Mouse (Mus musculus): ENCODE measurements around the gene C1qbp. TPM values are rescaled to one million over a fixed set of nuclear protein-coding genes. Genes with fewer than 3 reads are reported as not detected.

C1qbp gene
- polyA plus RNA-seq, 1 experiment = 22.1 TPM

DNA sequence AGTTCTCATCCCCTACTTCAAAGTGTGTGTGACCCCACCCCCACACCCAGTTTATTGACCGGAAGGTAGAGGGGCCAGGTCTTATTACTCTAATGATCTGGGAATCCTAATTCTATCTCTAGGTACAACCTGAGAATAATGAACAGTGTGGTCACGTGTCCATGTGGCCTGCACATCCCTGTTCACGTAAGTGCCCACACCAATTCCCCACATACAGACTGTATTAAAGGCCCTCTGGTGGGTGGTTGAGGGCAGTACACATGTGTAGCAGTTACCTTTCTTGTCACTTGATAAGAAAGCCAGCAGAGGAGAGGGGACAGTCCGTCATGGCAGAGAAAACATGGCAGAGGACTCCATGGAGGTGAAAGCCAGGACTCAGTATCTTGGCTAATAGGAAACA is 8.9 kb downstream of the C1qbp start:
- no peak overlapping the region for H3K27ac ChIP-seq (ENCODE audit: control insufficient read depth, insufficient read depth, low read depth, low read length)
- H3K27me3 ChIP-seq (ENCODE audit: control insufficient read depth, insufficient read depth, low read length) = no peaks in the 10 kb centered on the region
- H3K36me3 ChIP-seq (ENCODE audit: control insufficient read depth, insufficient read depth, low read length) = peaks cover 2% of the 10 kb centered on the region; the same call in 1 of the 2 replicates
- H3K4me3 ChIP-seq (ENCODE audit: control insufficient read depth, low read depth, low read length) = no peak overlapping the region
- TF ChIP-seq POLR2A (IDR thresholded peaks at IDR 0.05; ENCODE audit: control insufficient read depth, low read depth, low read length) (no peak), CTCF (IDR thresholded peaks at IDR 0.05; ENCODE audit: control insufficient read depth, insufficient read depth, insufficient replicate concordance, low read depth, low read length) (no peak)
- H3K4me1 ChIP-seq (ENCODE audit: control insufficient read depth, insufficient read depth, low read length) = peaks cover 2% of the 10 kb centered on the region

GRCm38 (mm10) chr11:70972586-70972985 is 10.2 kb downstream of the C1qbp start:
- TF ChIP-seq POLR2A (IDR thresholded peaks at IDR 0.05; ENCODE audit: control insufficient read depth, low read depth, low read length) (no peak), CTCF (IDR thresholded peaks at IDR 0.05; ENCODE audit: control insufficient read depth, insufficient read depth, insufficient replicate concordance, low read depth, low read length) (no peak)
- peak overlapping the region; percentile 58 for H3K4me3 ChIP-seq (ENCODE audit: control insufficient read depth, low read depth, low read length)
- H3K27ac ChIP-seq (ENCODE audit: control insufficient read depth, insufficient read depth, low read depth, low read length) = no peak overlapping the region
- peaks cover 4% of the 10 kb centered on the region for H3K4me1 ChIP-seq (ENCODE audit: control insufficient read depth, insufficient read depth, low read length)
- H3K27me3 ChIP-seq (ENCODE audit: control insufficient read depth, insufficient read depth, low read length) = no peaks in the 10 kb centered on the region
- peaks cover 2% of the 10 kb centered on the region; the same call in 1 of the 2 replicates for H3K36me3 ChIP-seq (ENCODE audit: control insufficient read depth, insufficient read depth, low read length)

DNA sequence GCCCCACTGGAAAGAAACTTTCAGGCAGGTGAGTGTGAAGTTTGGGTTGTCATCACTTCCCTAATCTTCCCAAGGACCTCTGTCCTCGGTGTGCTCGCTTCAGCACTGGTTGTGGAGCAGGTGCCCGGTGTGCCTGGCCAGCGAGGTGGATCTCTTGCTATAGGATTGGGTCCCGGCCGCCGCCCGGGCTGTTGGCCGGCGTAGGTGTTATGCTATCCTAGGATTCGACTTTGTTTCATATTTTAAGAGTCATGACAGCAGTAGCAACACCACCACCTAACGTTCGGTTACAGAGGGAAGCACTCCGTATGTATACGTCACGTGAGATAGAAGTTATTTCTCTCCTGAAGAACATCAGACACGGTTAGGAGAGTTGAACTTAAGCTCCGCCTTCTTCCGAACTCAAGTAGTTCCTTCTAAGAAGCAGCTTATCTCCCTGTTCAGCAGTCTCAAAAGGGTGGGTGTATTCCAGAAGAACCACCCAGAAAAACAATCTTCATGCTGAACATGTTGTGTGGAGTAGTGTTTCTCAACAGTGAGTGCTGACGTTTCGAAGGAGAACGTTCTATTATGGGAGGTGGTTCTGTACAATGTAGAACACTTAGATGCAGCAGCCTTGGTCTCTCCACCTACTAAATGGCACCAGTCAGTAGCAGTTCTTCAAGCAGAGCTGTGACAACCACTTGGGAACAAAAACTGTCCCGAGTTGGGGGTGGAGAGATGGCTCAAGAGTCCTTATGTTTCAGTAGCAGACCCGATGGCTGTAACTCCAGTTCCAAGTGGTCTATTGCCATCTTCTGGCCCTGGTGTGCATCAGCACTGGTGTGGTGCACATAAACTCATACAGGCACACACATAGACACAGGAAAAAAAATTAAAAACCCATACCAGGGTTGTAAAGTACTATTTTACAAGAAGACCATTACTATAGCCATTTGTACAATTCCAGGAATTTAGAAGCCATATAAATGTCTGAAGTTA is 12.0 kb downstream of the C1qbp start:
- H3K36me3 ChIP-seq (ENCODE audit: control insufficient read depth, insufficient read depth, low read length) = no peaks in the 10 kb centered on the region
- H3K27ac ChIP-seq (ENCODE audit: control insufficient read depth, insufficient read depth, low read depth, low read length) = peak overlapping the region; percentile 94
- peaks cover 4% of the 10 kb centered on the region for H3K4me1 ChIP-seq (ENCODE audit: control insufficient read depth, insufficient read depth, low read length)
- TF ChIP-seq CTCF (IDR thresholded peaks at IDR 0.05; ENCODE audit: control insufficient read depth, insufficient read depth, insufficient replicate concordance, low read depth, low read length) = no peak
- no peak for TF ChIP-seq POLR2A (IDR thresholded peaks at IDR 0.05; ENCODE audit: control insufficient read depth, low read depth, low read length)
- H3K4me3 ChIP-seq (ENCODE audit: control insufficient read depth, low read depth, low read length) = peak overlapping the region; percentile 89
- H3K27me3 ChIP-seq (ENCODE audit: control insufficient read depth, insufficient read depth, low read length) = no peaks in the 10 kb centered on the region

- Histone ChIP-seq H3K4me3 (ENCODE audit: control insufficient read depth, low read depth, low read length) (peak within 1 kb of the TSS; percentile 89), H3K27ac (ENCODE audit: control insufficient read depth, insufficient read depth, low read depth, low read length) (peak within 1 kb of the TSS; percentile 94), H3K27me3 (ENCODE audit: control insufficient read depth, insufficient read depth, low read length) (no peaks in the 10 kb centered on the region), H3K36me3 (ENCODE audit: control insufficient read depth, insufficient read depth, low read length) (no peaks in the 10 kb centered on the region; the same call in 1 of the 2 replicates), H3K4me1 (ENCODE audit: control insufficient read depth, insufficient read depth, low read length) (peaks cover 4% of the 10 kb centered on the region)
- TF ChIP-seq CTCF (IDR thresholded peaks at IDR 0.05; ENCODE audit: control insufficient read depth, insufficient read depth, insufficient replicate concordance, low read depth, low read length) (no peak), POLR2A (IDR thresholded peaks at IDR 0.05; ENCODE audit: control insufficient read depth, low read depth, low read length) (peak; percentile 98)
These were observed 12.8 kb downstream of the C1qbp start, which contains the start of the genes Nup88 and Rpain for GRCm38 (mm10) chr11:70969821-70970559. Nup88 (minus strand) TSS chr11:70969973. Rpain (plus strand) TSS chr11:70970213.

- H3K4me1 ChIP-seq (ENCODE audit: control insufficient read depth, insufficient read depth, low read length) = peaks cover 4% of the 10 kb centered on the region
- peak overlapping the region; percentile 89 for H3K4me3 ChIP-seq (ENCODE audit: control insufficient read depth, low read depth, low read length)
- peak overlapping the region; percentile 90 for H3K27ac ChIP-seq (ENCODE audit: control insufficient read depth, insufficient read depth, low read depth, low read length)
- TF ChIP-seq CTCF (IDR thresholded peaks at IDR 0.05; ENCODE audit: control insufficient read depth, insufficient read depth, insufficient replicate concordance, low read depth, low read length) (0 out of 2 replicates have a peak, but pooled peaks have one; percentile 1), POLR2A (IDR thresholded peaks at IDR 0.05; ENCODE audit: control insufficient read depth, low read depth, low read length) (no peak)
- no peaks in the 10 kb centered on the region for H3K27me3 ChIP-seq (ENCODE audit: control insufficient read depth, insufficient read depth, low read length)
- peaks cover under 1% of the 10 kb centered on the region; the same call in 1 of the 2 replicates for H3K36me3 ChIP-seq (ENCODE audit: control insufficient read depth, insufficient read depth, low read length)
These were observed 13.5 kb downstream of the C1qbp start for GRCm38 (mm10) chr11:70969271-70969794.

GRCm38 (mm10) chr11:70964222-70964907 is 18.5 kb downstream of the C1qbp start:
- no peak for TF ChIP-seq CTCF (IDR thresholded peaks at IDR 0.05; ENCODE audit: control insufficient read depth, insufficient read depth, insufficient replicate concordance, low read depth, low read length)
- TF ChIP-seq POLR2A (IDR thresholded peaks at IDR 0.05; ENCODE audit: control insufficient read depth, low read depth, low read length) = no peak
- no peaks in the 10 kb centered on the region for H3K27me3 ChIP-seq (ENCODE audit: control insufficient read depth, insufficient read depth, low read length)
- no peak overlapping the region for H3K27ac ChIP-seq (ENCODE audit: control insufficient read depth, insufficient read depth, low read depth, low read length)
- H3K4me1 ChIP-seq (ENCODE audit: control insufficient read depth, insufficient read depth, low read length) = peaks cover 4% of the 10 kb centered on the region; the same call in 1 of the 2 replicates
- H3K4me3 ChIP-seq (ENCODE audit: control insufficient read depth, low read depth, low read length) = no peak overlapping the region
- H3K36me3 ChIP-seq (ENCODE audit: control insufficient read depth, insufficient read depth, low read length) = peaks cover 1% of the 10 kb centered on the region; the same call in 1 of the 2 replicates
